Mouse (Mus musculus): ENCODE data around the gene Zfp689. TPM values are rescaled to one million over a fixed set of nuclear protein-coding genes. Genes with fewer than 3 reads are reported as not detected.
A peak's percentile ranks its signal among the peaks of the same experiment; 100 is the strongest.
"Not testable (repeated sequence)": the region's sequence is repeated elsewhere in the genome, so short reads cannot be mapped to it uniquely, and the experiment has no call there.

Zfp689 gene
- total RNA-seq (2014; rRNA removed) (10.0 and 11.5 TPM in 2 replicates), polyA plus RNA-seq (2015; fragmentation: Nextera tagmentation; extraction: Ambion mirVana) (6.7 and 9.0 TPM in 2 replicates)

GRCm38 (mm10) chr7:127448521-127449300 lies at the start of gene Zfp689:
TSS of gene Zfp689 (minus strand) at chr7:127449158.
- peak; percentile 8; the same call in 1 of the 2 replicates for TF ChIP-seq CTCF (IDR thresholded peaks at IDR 0.05; ENCODE audit: low read depth)
- H3K36me3 ChIP-seq (ENCODE audit: insufficient read depth) = peaks cover 18% of the 10 kb centered on the region
- under 1% methylated on average over 54 of the region's 54 CpGs for WGBS

GRCm38 (mm10) chr7:127498407-127498806 lies 49.4 kb upstream of the Zfp689 start:
- Histone ChIP-seq H3K4me3 (ENCODE audit: low read depth, low read length) (no peak overlapping the region), H3K27ac (ENCODE audit: low read depth, low read length) (no peak overlapping the region), H3K4me2 (ENCODE audit: low read depth) (no peak overlapping the region), H3K4me1 (ENCODE audit: insufficient read depth) (no peaks in the 10 kb centered on the region), H3K36me3 (ENCODE audit: insufficient read depth) (no peaks in the 10 kb centered on the region), H3K9me3 (ENCODE audit: low read length) (no peaks in the 10 kb centered on the region), H3K27me3 (ENCODE audit: insufficient read depth, low read length) (no peaks in the 10 kb centered on the region), H3K9ac (no peak overlapping the region)
- peak; percentile 65 for TF ChIP-seq CTCF (IDR thresholded peaks at IDR 0.05; ENCODE audit: low read depth)
- WGBS = 33% methylated on average over 3 of the region's 3 CpGs
- DNase-seq (peak; percentile 54), ATAC-seq (no peak)

More at GRCm38 (mm10) chr7:127448521-127449300, at the start of gene Zfp689:
- peak within 1 kb of the TSS; percentile 83 for H3K9ac ChIP-seq
- no peaks in the 10 kb centered on the region for H3K27me3 ChIP-seq (ENCODE audit: insufficient read depth, low read length)
- H3K27ac ChIP-seq (ENCODE audit: low read depth, low read length) = peak within 1 kb of the TSS; percentile 91
- peak; percentile 97 for ATAC-seq
- no peaks in the 10 kb centered on the region for H3K9me3 ChIP-seq (ENCODE audit: low read length)
- H3K4me3 ChIP-seq (ENCODE audit: low read depth, low read length) = peak within 1 kb of the TSS; percentile 96
- H3K4me1 ChIP-seq (ENCODE audit: insufficient read depth) = peaks cover 9% of the 10 kb centered on the region; the same call in 1 of the 2 replicates
- peak within 1 kb of the TSS; percentile 55 for H3K4me2 ChIP-seq (ENCODE audit: low read depth)
- DNase-seq = peak; percentile 98

- no peak for TF ChIP-seq CTCF (IDR thresholded peaks at IDR 0.05; ENCODE audit: low read depth)
- Histone ChIP-seq H3K4me1 (ENCODE audit: insufficient read depth) (no peaks in the 10 kb centered on the region), H3K27ac (ENCODE audit: low read depth, low read length) (no peak overlapping the region), H3K9ac (no peak overlapping the region), H3K36me3 (ENCODE audit: insufficient read depth) (no peaks in the 10 kb centered on the region; the same call in 1 of the 2 replicates), H3K4me2 (ENCODE audit: low read depth) (no peak overlapping the region), H3K9me3 (ENCODE audit: low read length) (no peaks in the 10 kb centered on the region), H3K4me3 (ENCODE audit: low read depth, low read length) (no peak overlapping the region), H3K27me3 (ENCODE audit: insufficient read depth, low read length) (no peaks in the 10 kb centered on the region)
- no peak for DNase-seq
- WGBS = 86% methylated on average over 2 of the region's 2 CpGs
- ATAC-seq = no peak
Observed at GRCm38 (mm10) chr7:127497382-127497781, 48.4 kb upstream of the Zfp689 start.

- Histone ChIP-seq H3K4me2 (ENCODE audit: low read depth) (no peak overlapping the region), H3K27me3 (ENCODE audit: insufficient read depth, low read length) (no peaks in the 10 kb centered on the region), H3K36me3 (ENCODE audit: insufficient read depth) (peaks cover 24% of the 10 kb centered on the region), H3K27ac (ENCODE audit: low read depth, low read length) (no peak overlapping the region), H3K9me3 (ENCODE audit: low read length) (no peaks in the 10 kb centered on the region), H3K4me1 (ENCODE audit: insufficient read depth) (no peaks in the 10 kb centered on the region), H3K4me3 (ENCODE audit: low read depth, low read length) (no peak overlapping the region), H3K9ac (no peak overlapping the region)
- no peak for ATAC-seq
- no peak for TF ChIP-seq CTCF (IDR thresholded peaks at IDR 0.05; ENCODE audit: low read depth)
- no peak for DNase-seq
Observed at GRCm38 (mm10) chr7:127494648-127495047, 45.7 kb upstream of the Zfp689 start.

- DNase-seq (no peak), ATAC-seq (no peak)
- H3K27ac ChIP-seq (ENCODE audit: low read depth, low read length) = no peak overlapping the region
- 89% methylated on average over 3 of the region's 3 CpGs for WGBS
- no peak for TF ChIP-seq CTCF (IDR thresholded peaks at IDR 0.05; ENCODE audit: low read depth)
- no peak overlapping the region for H3K4me3 ChIP-seq (ENCODE audit: low read depth, low read length)
- no peak overlapping the region for H3K4me2 ChIP-seq (ENCODE audit: low read depth)
- H3K9me3 ChIP-seq (ENCODE audit: low read length) = no peaks in the 10 kb centered on the region
- H3K9ac ChIP-seq = no peak overlapping the region
- peaks cover 49% of the 10 kb centered on the region for H3K36me3 ChIP-seq (ENCODE audit: insufficient read depth)
- no peaks in the 10 kb centered on the region for H3K4me1 ChIP-seq (ENCODE audit: insufficient read depth)
- no peaks in the 10 kb centered on the region for H3K27me3 ChIP-seq (ENCODE audit: insufficient read depth, low read length)
Observed at GRCm38 (mm10) chr7:127491846-127492245, 42.9 kb upstream of the Zfp689 start.

GRCm38 (mm10) chr7:127489982-127490381 lies 41.0 kb upstream of the Zfp689 start:
- no peak for DNase-seq
- Histone ChIP-seq H3K4me2 (ENCODE audit: low read depth) (no peak overlapping the region), H3K9ac (no peak overlapping the region), H3K4me3 (ENCODE audit: low read depth, low read length) (no peak overlapping the region), H3K9me3 (ENCODE audit: low read length) (no peaks in the 10 kb centered on the region), H3K36me3 (ENCODE audit: insufficient read depth) (peaks cover 66% of the 10 kb centered on the region), H3K27me3 (ENCODE audit: insufficient read depth, low read length) (no peaks in the 10 kb centered on the region), H3K4me1 (ENCODE audit: insufficient read depth) (no peaks in the 10 kb centered on the region), H3K27ac (ENCODE audit: low read depth, low read length) (no peak overlapping the region)
- WGBS = 96% methylated on average over 7 of the region's 7 CpGs
- no peak for ATAC-seq
- TF ChIP-seq CTCF (IDR thresholded peaks at IDR 0.05; ENCODE audit: low read depth) = no peak

- H3K4me3 ChIP-seq (ENCODE audit: low read depth, low read length); ATAC-seq; H3K9ac ChIP-seq; H3K27me3 ChIP-seq (ENCODE audit: insufficient read depth, low read length); DNase-seq; H3K27ac ChIP-seq (ENCODE audit: low read depth, low read length); H3K4me1 ChIP-seq (ENCODE audit: insufficient read depth); H3K9me3 ChIP-seq (ENCODE audit: low read length); H3K4me2 ChIP-seq (ENCODE audit: low read depth): not testable (repeated sequence)
- 89% methylated on average over 4 of the region's 5 CpGs for WGBS
- H3K36me3 ChIP-seq (ENCODE audit: insufficient read depth) = peaks cover 79% of the 10 kb centered on the region
Observed at GRCm38 (mm10) chr7:127488364-127488763, 39.4 kb upstream of the Zfp689 start.
